Mouse (Mus musculus) neural tube, embryonic 11.5 days (tissue): Measurements from ENCODE around the gene Lsm4. TPM values are rescaled to one million over a fixed set of nuclear protein-coding genes. Genes with fewer than 3 reads are reported as not detected.

Experiments used
- ATAC-seq: fragments of 200-750 bp; cut with Nextera tagmentation; 2 replicates; pipeline ENCODE4 v1.8.0; 2017; ENCODE audit warnings: moderate number of reproducible peaks, mild to moderate bottlenecking, moderate TSS enrichment, moderate library complexity; ENCODE audit not compliant: insufficient read depth, low FRiP score, low TSS enrichment
- DNase-seq: peaks from one replicate; pipeline ENCODE4 v3.0.0-alpha.2; 2015; ENCODE audit warnings: low spot score
- H3K27ac ChIP-seq: fragments of 300-500 bp; sonication (generic); 2 replicates; pipeline ENCODE4 v1.5.1; 2014; ENCODE audit warnings: low read depth, mild to moderate bottlenecking, low read length
- H3K27me3 ChIP-seq: fragments of 300-500 bp; sonication (generic); 2 replicates; pipeline ENCODE4 v1.6.1; 2014; ENCODE audit warnings: mild to moderate bottlenecking, low read length, mixed read lengths; ENCODE audit not compliant: control insufficient read depth, insufficient read depth
- H3K36me3 ChIP-seq: fragments of 300-500 bp; sonication (generic); 2 replicates; pipeline ENCODE4 v1.6.1; 2014; ENCODE audit warnings: mild to moderate bottlenecking, low read length, moderate library complexity, mixed read lengths; ENCODE audit not compliant: control insufficient read depth, insufficient read depth
- H3K4me1 ChIP-seq: fragments of 300-500 bp; sonication (generic); 2 replicates; pipeline ENCODE4 v1.6.1; 2014; ENCODE audit warnings: low read length, mixed read lengths; ENCODE audit not compliant: control insufficient read depth, insufficient read depth
- H3K4me2 ChIP-seq: fragments of 300-500 bp; sonication (generic); 2 replicates; pipeline ENCODE4 v1.6.1; 2014; ENCODE audit warnings: low read depth, mild to moderate bottlenecking, moderate library complexity
- H3K4me3 ChIP-seq: fragments of 300-500 bp; sonication (generic); 2 replicates; pipeline ENCODE4 v1.5.1; 2014; ENCODE audit warnings: low read depth, low read length
- H3K9ac ChIP-seq: fragments of 300-500 bp; sonication (generic); 2 replicates; pipeline ENCODE4 v1.6.1; 2014; ENCODE audit warnings: mild to moderate bottlenecking, low read length
- H3K9me3 ChIP-seq: fragments of 300-500 bp; sonication (generic); 2 replicates; pipeline ENCODE4 v1.6.1; 2016; ENCODE audit warnings: low read length; ENCODE audit not compliant: control insufficient read depth
- WGBS: fragments of 180-500 bp; shearing (Covaris S2); extraction: QIAGEN DNeasy Blood & Tissue Kit; methylation state at CpG from one replicate; pipeline ENCODE4 v1.1.7; 2014; 5-methylcytosine and 5-hydroxymethylcytosine counted together
- polyA plus RNA-seq: library from polyadenylated mRNA; unstranded; fragments of >200 nt; fragmentation: Nextera tagmentation; extraction: Ambion mirVana; gene quantifications from 2 replicates; pipeline ENCODE4 v1.2.1, GENCODE M21; 2014

The Lsm4 gene
- polyA plus RNA-seq, 1 experiment from 2014 or later = 298 TPM

- ATAC-seq (no peak), DNase-seq (no peak)
- Histone ChIP-seq H3K27ac (no peak overlapping the region), H3K4me2 (no peak overlapping the region), H3K4me1 (no peaks in the 10 kb centered on the region), H3K4me3 (no peak overlapping the region), H3K36me3 (no peaks in the 10 kb centered on the region), H3K27me3 (no peaks in the 10 kb centered on the region), H3K9me3 (no peaks in the 10 kb centered on the region), H3K9ac (no peak overlapping the region)
- 87% methylated on average over 2 of the region's 2 CpGs for WGBS
These were observed 7.4 kb upstream of the Lsm4 start for GRCm38 (mm10) chr8:70665599-70665998.

- ATAC-seq (no peak), DNase-seq (no peak)
- Histone ChIP-seq H3K9me3 (no peaks in the 10 kb centered on the region), H3K9ac (no peak overlapping the region), H3K4me3 (no peak overlapping the region), H3K36me3 (no peaks in the 10 kb centered on the region), H3K4me2 (no peak overlapping the region), H3K27ac (no peak overlapping the region), H3K27me3 (no peaks in the 10 kb centered on the region), H3K4me1 (no peaks in the 10 kb centered on the region)
- 70% methylated on average over 5 of the region's 5 CpGs for WGBS
These were observed 6.0 kb upstream of the Lsm4 start for GRCm38 (mm10) chr8:70667071-70667470.

GRCm38 (mm10) chr8:70671615-70672324 is 1.3 kb upstream of the Lsm4 start:
- WGBS = 65% methylated on average over 10 of the region's 10 CpGs
- Histone ChIP-seq H3K4me2 (no peak overlapping the region), H3K4me3 (no peak overlapping the region), H3K9ac (no peak overlapping the region), H3K36me3 (no peaks in the 10 kb centered on the region), H3K27me3 (no peaks in the 10 kb centered on the region), H3K4me1 (peaks cover 7% of the 10 kb centered on the region), H3K27ac (no peak overlapping the region), H3K9me3 (no peaks in the 10 kb centered on the region)
- no peak for DNase-seq
- ATAC-seq = no peak

GRCm38 (mm10) chr8:70672325-70673078 is 546 bp upstream of the Lsm4 start:
- H3K27ac ChIP-seq = peak overlapping the region; percentile 71
- no peak overlapping the region for H3K4me3 ChIP-seq
- H3K4me2 ChIP-seq = peak overlapping the region; percentile 37
- H3K36me3 ChIP-seq = no peaks in the 10 kb centered on the region
- DNase-seq (no peak), ATAC-seq (no peak; the same call in 1 of the 2 replicates)
- H3K4me1 ChIP-seq = peaks cover 7% of the 10 kb centered on the region
- no peaks in the 10 kb centered on the region for H3K27me3 ChIP-seq
- peak overlapping the region; percentile 51 for H3K9ac ChIP-seq
- WGBS = 44% methylated on average over 19 of the region's 19 CpGs
- H3K9me3 ChIP-seq = no peaks in the 10 kb centered on the region

GRCm38 (mm10) chr8:70674109-70674508 is 1.1 kb downstream of the Lsm4 start:
- 89% methylated on average over 3 of the region's 3 CpGs for WGBS

GRCm38 (mm10) chr8:70674716-70675115 is 1.7 kb downstream of the Lsm4 start:
- no peak overlapping the region for H3K4me2 ChIP-seq
- peaks cover 8% of the 10 kb centered on the region for H3K36me3 ChIP-seq
- 82% methylated on average over 4 of the region's 4 CpGs for WGBS

More at GRCm38 (mm10) chr8:70674109-70674508, 1.1 kb downstream of the Lsm4 start:
- DNase-seq (no peak), ATAC-seq (no peak)
- H3K9me3 ChIP-seq = no peaks in the 10 kb centered on the region
- peaks cover 7% of the 10 kb centered on the region for H3K4me1 ChIP-seq
- H3K36me3 ChIP-seq = peaks cover 8% of the 10 kb centered on the region
- H3K27me3 ChIP-seq = no peaks in the 10 kb centered on the region
- peak overlapping the region; percentile 50 for H3K4me3 ChIP-seq
- H3K27ac ChIP-seq = peak overlapping the region; percentile 78
- H3K4me2 ChIP-seq = peak overlapping the region; percentile 76
- peak overlapping the region; percentile 66 for H3K9ac ChIP-seq

GRCm38 (mm10) chr8:70675336-70675735 is 2.3 kb downstream of the Lsm4 start:
- no peak for ATAC-seq
- 100% methylated on average over 1 of the region's 1 CpGs for WGBS

More at GRCm38 (mm10) chr8:70674716-70675115, 1.7 kb downstream of the Lsm4 start:
- H3K9ac ChIP-seq = no peak overlapping the region; the same call in 1 of the 2 replicates
- ATAC-seq (no peak), DNase-seq (no peak)
- H3K9me3 ChIP-seq = no peaks in the 10 kb centered on the region
- no peak overlapping the region for H3K27ac ChIP-seq
- no peaks in the 10 kb centered on the region for H3K27me3 ChIP-seq
- peaks cover 7% of the 10 kb centered on the region for H3K4me1 ChIP-seq
- H3K4me3 ChIP-seq = no peak overlapping the region

GRCm38 (mm10) chr8:70677451-70678080 is 4.5 kb downstream of the Lsm4 start:
- H3K9ac ChIP-seq = 0 out of 2 replicates have a peak overlapping the region, but pooled peaks have one; percentile 19
- no peak overlapping the region for H3K4me2 ChIP-seq
- no peak for DNase-seq
- H3K27ac ChIP-seq = no peak overlapping the region
- H3K4me1 ChIP-seq = peaks cover 10% of the 10 kb centered on the region
- H3K9me3 ChIP-seq = no peaks in the 10 kb centered on the region
- H3K27me3 ChIP-seq = no peaks in the 10 kb centered on the region
- WGBS = 92% methylated on average over 15 of the region's 15 CpGs
- no peak for ATAC-seq
- H3K36me3 ChIP-seq = peaks cover 8% of the 10 kb centered on the region
- no peak overlapping the region for H3K4me3 ChIP-seq

More at GRCm38 (mm10) chr8:70675336-70675735, 2.3 kb downstream of the Lsm4 start:
- H3K27me3 ChIP-seq = no peaks in the 10 kb centered on the region
- H3K9me3 ChIP-seq = no peaks in the 10 kb centered on the region
- peaks cover 8% of the 10 kb centered on the region for H3K36me3 ChIP-seq
- H3K4me3 ChIP-seq = no peak overlapping the region
- no peak overlapping the region for H3K9ac ChIP-seq
- H3K4me2 ChIP-seq = no peak overlapping the region
- peaks cover 7% of the 10 kb centered on the region for H3K4me1 ChIP-seq
- DNase-seq = no peak
- no peak overlapping the region for H3K27ac ChIP-seq
